Mouse (Mus musculus) bone marrow, adult 2 months (tissue): Measurements from ENCODE around the gene Sstr2. TPM values are rescaled to one million over a fixed set of nuclear protein-coding genes. Genes with fewer than 3 reads are reported as not detected.
"Not testable (repeated sequence)": the region's sequence is repeated elsewhere in the genome, so short reads cannot be mapped to it uniquely, and the experiment has no call there.

Source experiments
- H3K27ac ChIP-seq: fragments of 200-500 bp; 2 replicates; pipeline ENCODE4 v1.5.1; 2012; ENCODE audit warnings: low read depth, mild to moderate bottlenecking, control low read depth, inconsistent platforms, low read length; ENCODE audit not compliant: control insufficient read depth, poor library complexity, insufficient read depth
- H3K4me1 ChIP-seq: fragments of 200-500 bp; 2 replicates; pipeline ENCODE4 v1.6.1; 2011; ENCODE audit warnings: low read length; ENCODE audit not compliant: control insufficient read depth, insufficient read depth
- H3K4me3 ChIP-seq: fragments of 200-500 bp; replicated peaks from 2 replicates; pipeline ENCODE3; 2011; ENCODE audit warnings: mild to moderate bottlenecking, low read depth, low read length, control low read depth; ENCODE audit not compliant: control insufficient read depth
- CTCF ChIP-seq: fragments of 200-500 bp; IDR thresholded peaks from 2 replicates; pipeline ENCODE4 v1.5.1; 2011; ENCODE audit warnings: low read length, control low read depth; ENCODE audit not compliant: control insufficient read depth, insufficient read depth
- POLR2A ChIP-seq: fragments of 200-500 bp; IDR thresholded peaks from 2 replicates; pipeline ENCODE4 v1.6.1; 2011; ENCODE audit warnings: low read depth, mild to moderate bottlenecking, control low read depth, low read length, borderline replicate concordance; ENCODE audit not compliant: control insufficient read depth
- WGBS: fragments of 180-500 bp; shearing (Covaris S2); methylation state at CpG from one replicate; pipeline ENCODE4 v1.1.7; 2018; 5-methylcytosine and 5-hydroxymethylcytosine counted together
- polyA plus RNA-seq: library from polyadenylated mRNA; stranded (reverse); fragments of >200 nt; gene quantifications from 2 replicates; pipeline ENCODE4 v1.2.4, GENCODE M21; 2011; ENCODE audit warnings: low replicate concordance; ENCODE audit not compliant: missing spikeins, insufficient read depth, insufficient read length

The Sstr2 gene
- polyA plus RNA-seq, 1 experiment: not detected

- 92% methylated on average over 8 of the region's 8 CpGs for WGBS
- H3K4me1 ChIP-seq: no peaks in the 10 kb centered on the region
- TF ChIP-seq CTCF (no peak), POLR2A (no peak)
Measured at GRCm38 (mm10) chr11:113656511-113656932, 37.4 kb downstream of the Sstr2 start.

GRCm38 (mm10) chr11:113657221-113657620 is 38.1 kb downstream of the Sstr2 start:
- Histone ChIP-seq H3K4me1 (no peaks in the 10 kb centered on the region), H3K4me3 (no peak overlapping the region), H3K27ac (no peak overlapping the region)
- WGBS: 70% methylated on average over 4 of the region's 4 CpGs
- TF ChIP-seq CTCF (no peak), POLR2A (no peak)

More at GRCm38 (mm10) chr11:113656511-113656932, 37.4 kb downstream of the Sstr2 start:
- H3K4me3 ChIP-seq: no peak overlapping the region
- no peak overlapping the region for H3K27ac ChIP-seq

- 85% methylated on average over 8 of the region's 8 CpGs for WGBS
- H3K27ac ChIP-seq: no peak overlapping the region
- TF ChIP-seq CTCF (no peak), POLR2A (no peak)
- no peaks in the 10 kb centered on the region for H3K4me1 ChIP-seq
- no peak overlapping the region for H3K4me3 ChIP-seq
Measured at GRCm38 (mm10) chr11:113658319-113658718, 39.2 kb downstream of the Sstr2 start.

DNA sequence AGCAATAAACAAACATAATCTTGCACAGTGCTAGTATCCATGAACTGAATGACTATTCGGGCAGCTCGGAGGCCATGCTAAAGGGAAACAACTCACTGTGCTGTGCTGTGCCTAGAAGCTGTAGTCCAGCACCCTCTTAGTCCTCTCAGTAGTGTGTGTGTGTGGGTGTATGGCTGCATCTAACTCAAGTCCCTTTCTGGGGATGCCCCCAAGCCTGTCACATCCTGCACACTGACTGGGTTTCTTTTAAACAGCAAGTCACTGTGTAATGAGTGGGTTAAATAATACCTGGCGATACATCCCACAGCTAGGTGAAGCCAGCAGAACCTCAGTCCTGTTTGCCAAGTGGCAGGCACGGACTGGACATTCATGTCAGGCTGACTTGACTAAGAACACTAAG is 39.6 kb downstream of the Sstr2 start:
- Histone ChIP-seq H3K27ac (no peak overlapping the region), H3K4me3 (no peak overlapping the region), H3K4me1 (no peaks in the 10 kb centered on the region)
- TF ChIP-seq POLR2A (no peak), CTCF (no peak)
- 93% methylated on average over 4 of the region's 4 CpGs for WGBS

DNA sequence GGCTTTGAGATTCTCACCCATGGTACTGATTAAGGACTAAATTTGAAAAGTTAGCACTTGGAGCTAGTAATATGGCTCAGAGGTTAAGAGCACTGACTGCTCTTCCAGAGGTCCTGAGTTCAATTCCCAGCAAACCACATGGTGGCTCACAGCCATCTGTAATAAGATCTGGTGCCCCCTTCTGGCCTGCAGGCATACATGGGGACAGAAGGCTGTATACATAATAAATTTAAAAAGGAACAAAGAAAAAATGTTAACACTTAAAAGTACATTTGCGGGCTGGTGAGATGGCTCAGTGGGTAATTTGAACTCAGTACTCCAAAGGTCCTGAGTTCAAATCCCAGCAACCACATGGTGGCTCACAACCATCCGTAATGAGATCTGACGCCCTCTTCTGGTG is 41.1 kb downstream of the Sstr2 start:
- WGBS: 90% methylated on average over 3 of the region's 3 CpGs
- H3K4me3 ChIP-seq, H3K27ac ChIP-seq, H3K4me1 ChIP-seq: not testable (repeated sequence)

DNA sequence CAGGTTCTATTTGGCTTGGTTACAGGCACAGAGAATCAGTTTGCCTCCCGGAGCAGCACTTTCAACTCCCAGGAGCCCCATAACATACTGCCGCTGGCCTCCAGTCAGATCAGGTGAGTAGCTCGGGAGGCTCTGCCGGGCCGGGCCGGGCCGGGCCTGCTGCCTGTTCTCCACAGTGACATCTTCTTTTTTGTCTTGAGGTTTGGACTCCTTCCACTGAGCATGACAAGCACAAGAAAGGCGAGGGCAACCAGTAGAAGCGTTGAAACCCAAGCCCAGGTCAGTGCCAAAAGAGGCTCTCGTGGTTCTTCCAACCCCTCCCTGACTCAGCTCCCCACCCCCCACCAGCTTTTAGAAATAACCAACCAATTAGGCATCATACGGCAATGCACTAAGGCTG is 41.8 kb downstream of the Sstr2 start:
- no peaks in the 10 kb centered on the region for H3K4me1 ChIP-seq
- H3K27ac ChIP-seq: no peak overlapping the region
- TF ChIP-seq POLR2A: no peak
- no peak for TF ChIP-seq CTCF
- H3K4me3 ChIP-seq: no peak overlapping the region
- 29% methylated on average over 11 of the region's 11 CpGs for WGBS

GRCm38 (mm10) chr11:113661835-113662351 is 42.8 kb downstream of the Sstr2 start:
- no peak overlapping the region; the same call in 1 of the 2 replicates for H3K27ac ChIP-seq
- no peaks in the 10 kb centered on the region; the same call in 1 of the 2 replicates for H3K4me1 ChIP-seq
- no peak for TF ChIP-seq POLR2A
- TF ChIP-seq CTCF: no peak
- 68% methylated on average over 18 of the region's 18 CpGs for whole genome bisulfite sequencing
- H3K4me3 ChIP-seq: no peak overlapping the region

GRCm38 (mm10) chr11:113664279-113664678 is 45.1 kb downstream of the Sstr2 start:
- 87% methylated on average over 2 of the region's 2 CpGs for WGBS
- TF ChIP-seq CTCF (no peak), POLR2A (no peak)
- Histone ChIP-seq H3K27ac (no peak overlapping the region), H3K4me3 (no peak overlapping the region), H3K4me1 (peaks cover 3% of the 10 kb centered on the region)

DNA sequence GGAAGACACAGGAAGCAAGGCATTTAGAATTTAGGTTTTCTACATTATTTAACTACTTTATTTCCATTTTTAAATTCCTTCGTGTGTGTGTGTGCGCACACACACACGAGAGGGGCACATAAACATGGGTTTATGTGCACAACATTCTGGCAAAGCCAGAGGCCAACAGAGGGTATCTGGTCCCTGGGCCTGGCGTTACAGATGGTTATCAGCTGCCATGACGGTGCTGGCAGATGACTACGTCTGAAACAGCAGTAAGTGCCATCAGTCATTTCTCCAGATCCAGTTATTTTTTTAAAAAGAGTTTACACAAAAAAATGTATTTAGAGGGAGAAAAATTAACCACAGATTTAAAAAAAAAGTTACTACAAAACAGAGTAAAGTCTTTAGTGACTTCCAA is 47.1 kb downstream of the Sstr2 start:
- TF ChIP-seq CTCF: no peak
- TF ChIP-seq POLR2A: no peak
- peaks cover 5% of the 10 kb centered on the region for H3K4me1 ChIP-seq
- no peak overlapping the region for H3K27ac ChIP-seq
- no peak overlapping the region for H3K4me3 ChIP-seq
- 41% methylated on average over 6 of the region's 6 CpGs for WGBS
